Mouse (Mus musculus) heart, postnatal 4 days (tissue): ENCODE results near the gene Cpsf2. TPM values are rescaled to one million over a fixed set of nuclear protein-coding genes. Genes with fewer than 3 reads are reported as not detected.
"Not testable (repeated sequence)": the region's sequence is repeated elsewhere in the genome, so short reads cannot be mapped to it uniquely, and the experiment has no call there.

Experiments used
- DNase-seq: peaks from one replicate; pipeline ENCODE4 v3.0.0; 2021
- total RNA-seq, 2 experiments: library from RNA; stranded (reverse); gene quantifications; 2 replicates each; pipeline ENCODE4 v1.2.3; 2021

Cpsf2 gene
- 10 to 100 TPM; 24.1 to 24.6 TPM for total RNA-seq

GRCm38 (mm10) chr12:101975601-101976571 is at the start of gene Cpsf2:
TSS of gene Cpsf2 (plus strand) at chr12:101975988.
- peak; percentile 84 for DNase-seq

GRCm38 (mm10) chr12:101928423-101928822 is 47.4 kb upstream of the Cpsf2 start:
- no peak for DNase-seq

GRCm38 (mm10) chr12:101935223-101935622 is 40.6 kb upstream of the Cpsf2 start:
- no peak for DNase-seq

GRCm38 (mm10) chr12:101937572-101937971 is 38.2 kb upstream of the Cpsf2 start:
- no peak for DNase-seq

- no peak for DNase-seq
Measured at GRCm38 (mm10) chr12:101947986-101948385, 27.8 kb upstream of the Cpsf2 start.

GRCm38 (mm10) chr12:101948801-101949200 is 27.0 kb upstream of the Cpsf2 start:
- no peak for DNase-seq

- not testable (repeated sequence) for DNase-seq
Measured at GRCm38 (mm10) chr12:101955821-101956220, 20.0 kb upstream of the Cpsf2 start.

GRCm38 (mm10) chr12:101957079-101957941 is 18.5 kb upstream of the Cpsf2 start:
- no peak for DNase-seq

GRCm38 (mm10) chr12:101957942-101958544 is 17.7 kb upstream of the Cpsf2 start, which contains the start of gene Atxn3:
TSS of gene Atxn3 (minus strand) at chr12:101958246.
- peak; percentile 98 for DNase-seq

GRCm38 (mm10) chr12:101958556-101958955 is 17.2 kb upstream of the Cpsf2 start:
- no peak for DNase-seq

GRCm38 (mm10) chr12:101958960-101959780 is 16.6 kb upstream of the Cpsf2 start:
- not testable (repeated sequence) for DNase-seq

GRCm38 (mm10) chr12:101971311-101971710 is 4.5 kb upstream of the Cpsf2 start:
- no peak for DNase-seq

GRCm38 (mm10) chr12:101972230-101972629 is 3.6 kb upstream of the Cpsf2 start:
- DNase-seq = no peak

- DNase-seq = no peak
Measured at GRCm38 (mm10) chr12:101974571-101974970, 1.2 kb upstream of the Cpsf2 start.

GRCm38 (mm10) chr12:101975167-101975600 is 604 bp upstream of the Cpsf2 start:
- no peak for DNase-seq

- DNase-seq = no peak
Measured at GRCm38 (mm10) chr12:101976651-101977403, 1.0 kb downstream of the Cpsf2 start.

- no peak for DNase-seq
Measured at GRCm38 (mm10) chr12:101977404-101977915, 1.7 kb downstream of the Cpsf2 start.

- DNase-seq = no peak
Measured at GRCm38 (mm10) chr12:101978162-101978561, 2.4 kb downstream of the Cpsf2 start.

GRCm38 (mm10) chr12:101978588-101978987 is 2.8 kb downstream of the Cpsf2 start:
- no peak for DNase-seq

- no peak for DNase-seq
Measured at GRCm38 (mm10) chr12:101979213-101979750, 3.5 kb downstream of the Cpsf2 start.
